Mouse (Mus musculus): ENCODE measurements at regions not wholly inside any gene's neighbourhood (a gene's known extent, or its start where the extent isn't known, plus 50 kb on each side); places are given as distances from the start of the nearest gene placed in this dataset.

GRCm38 (mm10) chrX:19237048-19237737, 243.9 kb downstream of the Tex13c3 start:
- 17% methylated on average over 31 of the region's 31 CpGs for WGBS
- no peaks in the 10 kb centered on the region for H3K36me3 ChIP-seq
- no peaks in the 10 kb centered on the region for H3K4me1 ChIP-seq (replicated peaks)
- H3K4me2 ChIP-seq (replicated peaks) = peak overlapping the region; percentile 79
- H3K9me3 ChIP-seq = no peaks in the 10 kb centered on the region
- peak; percentile 83 for ATAC-seq
- peak overlapping the region; percentile 37 for H3K9ac ChIP-seq
- H3K27me3 ChIP-seq (replicated peaks) = no peaks in the 10 kb centered on the region
- peak overlapping the region; percentile 47 for H3K4me3 ChIP-seq (replicated peaks)
- no peak overlapping the region for H3K27ac ChIP-seq

GRCm38 (mm10) chrX:19235449-19235848, 245.7 kb downstream of the Tex13c3 start:
- Histone ChIP-seq H3K4me3 (replicated peaks) (no peak overlapping the region), H3K27me3 (replicated peaks) (no peaks in the 10 kb centered on the region), H3K27ac (no peak overlapping the region), H3K4me1 (replicated peaks) (no peaks in the 10 kb centered on the region), H3K36me3 (no peaks in the 10 kb centered on the region), H3K4me2 (replicated peaks) (no peak overlapping the region), H3K9ac (no peak overlapping the region), H3K9me3 (no peaks in the 10 kb centered on the region)
- WGBS = 74% methylated on average over 3 of the region's 3 CpGs
- ATAC-seq = no peak

GRCm38 (mm10) chrX:19231823-19232222, 249.3 kb downstream of the Tex13c3 start:
- no peak overlapping the region for H3K4me2 ChIP-seq (replicated peaks)
- H3K9ac ChIP-seq = no peak overlapping the region
- H3K4me1 ChIP-seq (replicated peaks) = no peaks in the 10 kb centered on the region
- no peaks in the 10 kb centered on the region for H3K27me3 ChIP-seq (replicated peaks)
- WGBS = 79% methylated on average over 3 of the region's 3 CpGs
- H3K36me3 ChIP-seq = no peaks in the 10 kb centered on the region
- no peaks in the 10 kb centered on the region for H3K9me3 ChIP-seq
- H3K4me3 ChIP-seq (replicated peaks) = no peak overlapping the region
- no peak for ATAC-seq
- H3K27ac ChIP-seq = no peak overlapping the region

GRCm38 (mm10) chrX:19223336-19223735, 257.8 kb downstream of the Tex13c3 start:
- Histone ChIP-seq H3K4me1 (replicated peaks) (no peaks in the 10 kb centered on the region), H3K27ac (no peak overlapping the region), H3K4me3 (replicated peaks) (no peak overlapping the region), H3K9ac (no peak overlapping the region), H3K4me2 (replicated peaks) (no peak overlapping the region), H3K36me3 (no peaks in the 10 kb centered on the region), H3K9me3 (no peaks in the 10 kb centered on the region), H3K27me3 (replicated peaks) (no peaks in the 10 kb centered on the region)
- no peak for ATAC-seq

- peak; percentile 80 for ATAC-seq
Observed at GRCm38 (mm10) chrX:19220785-19221496, 260.2 kb downstream of the Tex13c3 start.

GRCm38 (mm10) chrX:19219727-19220126, 261.4 kb downstream of the Tex13c3 start:
- Histone ChIP-seq H3K36me3 (no peaks in the 10 kb centered on the region), H3K27me3 (replicated peaks) (no peaks in the 10 kb centered on the region), H3K9ac (no peak overlapping the region), H3K4me2 (replicated peaks) (no peak overlapping the region), H3K4me3 (replicated peaks) (no peak overlapping the region), H3K27ac (no peak overlapping the region), H3K4me1 (replicated peaks) (no peaks in the 10 kb centered on the region), H3K9me3 (no peaks in the 10 kb centered on the region)
- no peak for ATAC-seq
- WGBS = 81% methylated on average over 2 of the region's 2 CpGs

More at GRCm38 (mm10) chrX:19220785-19221496, 260.2 kb downstream of the Tex13c3 start:
- Histone ChIP-seq H3K4me3 (replicated peaks) (no peak overlapping the region), H3K36me3 (no peaks in the 10 kb centered on the region), H3K27me3 (replicated peaks) (no peaks in the 10 kb centered on the region), H3K9me3 (no peaks in the 10 kb centered on the region), H3K27ac (no peak overlapping the region), H3K4me2 (replicated peaks) (no peak overlapping the region), H3K9ac (no peak overlapping the region), H3K4me1 (replicated peaks) (no peaks in the 10 kb centered on the region)
- WGBS = 66% methylated on average over 1 of the region's 1 CpGs

- 92% methylated on average over 2 of the region's 2 CpGs for whole genome bisulfite sequencing
- ATAC-seq = no peak
- H3K36me3 ChIP-seq = no peaks in the 10 kb centered on the region
- H3K9ac ChIP-seq = no peak overlapping the region
- H3K4me1 ChIP-seq (replicated peaks) = no peaks in the 10 kb centered on the region
- no peak overlapping the region for H3K4me3 ChIP-seq (replicated peaks)
- no peaks in the 10 kb centered on the region for H3K9me3 ChIP-seq
- no peak overlapping the region for H3K27ac ChIP-seq
- H3K4me2 ChIP-seq (replicated peaks) = no peak overlapping the region
- H3K27me3 ChIP-seq (replicated peaks) = no peaks in the 10 kb centered on the region
Observed at GRCm38 (mm10) chrX:19219301-19219700, 261.8 kb downstream of the Tex13c3 start.

- no peak for ATAC-seq
- no peak overlapping the region for H3K4me3 ChIP-seq (replicated peaks)
- no peak overlapping the region for H3K9ac ChIP-seq
- H3K36me3 ChIP-seq = no peaks in the 10 kb centered on the region
- H3K27ac ChIP-seq = no peak overlapping the region
- no peak overlapping the region for H3K4me2 ChIP-seq (replicated peaks)
- 58% methylated on average over 1 of the region's 1 CpGs for WGBS
- H3K9me3 ChIP-seq = no peaks in the 10 kb centered on the region
- no peaks in the 10 kb centered on the region for H3K4me1 ChIP-seq (replicated peaks)
- H3K27me3 ChIP-seq (replicated peaks) = no peaks in the 10 kb centered on the region
Observed at GRCm38 (mm10) chrX:19206420-19206819, 274.7 kb downstream of the Tex13c3 start.

GRCm38 (mm10) chrX:19202542-19202941, 278.6 kb downstream of the Tex13c3 start:
- 92% methylated on average over 1 of the region's 1 CpGs for WGBS
- H3K9me3 ChIP-seq = no peaks in the 10 kb centered on the region
- no peak overlapping the region for H3K27ac ChIP-seq
- no peak for ATAC-seq
- no peaks in the 10 kb centered on the region for H3K36me3 ChIP-seq
- H3K4me1 ChIP-seq (replicated peaks) = no peaks in the 10 kb centered on the region
- no peak overlapping the region for H3K4me3 ChIP-seq (replicated peaks)
- H3K4me2 ChIP-seq (replicated peaks) = no peak overlapping the region
- no peaks in the 10 kb centered on the region for H3K27me3 ChIP-seq (replicated peaks)
- no peak overlapping the region for H3K9ac ChIP-seq

- Histone ChIP-seq H3K9me3 (no peaks in the 10 kb centered on the region), H3K9ac (no peak overlapping the region), H3K4me3 (replicated peaks) (no peak overlapping the region), H3K36me3 (no peaks in the 10 kb centered on the region), H3K27ac (no peak overlapping the region), H3K4me2 (replicated peaks) (no peak overlapping the region), H3K27me3 (replicated peaks) (no peaks in the 10 kb centered on the region), H3K4me1 (replicated peaks) (no peaks in the 10 kb centered on the region)
- WGBS = 86% methylated on average over 1 of the region's 1 CpGs
- ATAC-seq = no peak
Observed at GRCm38 (mm10) chrX:19201383-19201782, 279.7 kb downstream of the Tex13c3 start.

GRCm38 (mm10) chrX:19199531-19199930, 281.6 kb downstream of the Tex13c3 start:
- Histone ChIP-seq H3K27me3 (replicated peaks) (no peaks in the 10 kb centered on the region), H3K27ac (no peak overlapping the region), H3K9me3 (no peaks in the 10 kb centered on the region), H3K4me3 (replicated peaks) (no peak overlapping the region), H3K9ac (no peak overlapping the region), H3K4me2 (replicated peaks) (no peak overlapping the region), H3K4me1 (replicated peaks) (no peaks in the 10 kb centered on the region), H3K36me3 (no peaks in the 10 kb centered on the region)
- no peak for ATAC-seq
- 91% methylated on average over 3 of the region's 3 CpGs for WGBS

GRCm38 (mm10) chrX:19168983-19169382, 312.1 kb downstream of the Tex13c3 start:
- H3K4me3 ChIP-seq (replicated peaks) = no peak overlapping the region
- H3K36me3 ChIP-seq = no peaks in the 10 kb centered on the region
- H3K27me3 ChIP-seq (replicated peaks) = no peaks in the 10 kb centered on the region
- no peak overlapping the region for H3K4me2 ChIP-seq (replicated peaks)
- no peaks in the 10 kb centered on the region for H3K9me3 ChIP-seq
- WGBS = 65% methylated on average over 2 of the region's 2 CpGs
- no peak overlapping the region for H3K9ac ChIP-seq
- no peak for ATAC-seq
- H3K27ac ChIP-seq = no peak overlapping the region
- H3K4me1 ChIP-seq (replicated peaks) = no peaks in the 10 kb centered on the region

GRCm38 (mm10) chrX:19168546-19168945, 312.6 kb downstream of the Tex13c3 start:
- 59% methylated on average over 5 of the region's 5 CpGs for WGBS
- no peak for ATAC-seq

More at GRCm38 (mm10) chrX:19168546-19168945, 312.6 kb downstream of the Tex13c3 start:
- Histone ChIP-seq H3K4me1 (replicated peaks) (no peaks in the 10 kb centered on the region), H3K27me3 (replicated peaks) (no peaks in the 10 kb centered on the region), H3K27ac (no peak overlapping the region), H3K36me3 (no peaks in the 10 kb centered on the region), H3K9me3 (no peaks in the 10 kb centered on the region), H3K9ac (no peak overlapping the region), H3K4me3 (replicated peaks) (no peak overlapping the region), H3K4me2 (replicated peaks) (no peak overlapping the region)

Measured in intestine, embryonic 15.5 days (tissue).